Mouse (Mus musculus): ENCODE results near the gene Gm17617.

- TF ChIP-seq POLR2A (IDR thresholded peaks at IDR 0.05; ENCODE audit: borderline replicate concordance, insufficient read depth, low read length) (no peak), CTCF (IDR thresholded peaks at IDR 0.05; ENCODE audit: borderline replicate concordance, insufficient read depth, low read depth, low read length) (no peak)
Measured at GRCm38 (mm10) chr13:55181786-55182172, 48.4 kb upstream of the Gm17617 start.

All from cerebellum, adult 2 months (tissue).